Mouse (Mus musculus): Measurements from ENCODE around the gene Kcnj12.

The Kcnj12 gene

DNA sequence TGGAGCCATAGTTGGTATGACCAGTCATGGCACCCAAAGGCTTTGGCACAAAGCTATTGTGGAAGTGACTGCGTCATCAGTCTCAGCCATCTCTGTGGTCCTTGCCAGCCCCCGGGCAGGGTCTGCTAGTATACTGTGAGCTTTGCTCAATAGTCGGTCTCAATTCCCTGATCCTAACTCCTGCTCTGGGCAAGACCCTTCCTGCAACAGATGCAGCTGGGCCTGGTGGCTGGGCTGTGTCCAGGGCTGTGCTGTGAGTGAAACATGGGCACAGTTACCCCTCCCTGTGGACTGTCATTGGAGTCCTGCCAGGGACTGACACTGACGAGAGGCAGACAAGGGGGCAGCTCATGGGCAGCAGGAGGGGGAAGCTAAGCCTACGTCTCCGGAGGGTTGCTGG lies 2.6 kb downstream of the Kcnj12 start:
- DNase-seq (ENCODE audit: low spot score in 2 of 2), result no peak

DNA sequence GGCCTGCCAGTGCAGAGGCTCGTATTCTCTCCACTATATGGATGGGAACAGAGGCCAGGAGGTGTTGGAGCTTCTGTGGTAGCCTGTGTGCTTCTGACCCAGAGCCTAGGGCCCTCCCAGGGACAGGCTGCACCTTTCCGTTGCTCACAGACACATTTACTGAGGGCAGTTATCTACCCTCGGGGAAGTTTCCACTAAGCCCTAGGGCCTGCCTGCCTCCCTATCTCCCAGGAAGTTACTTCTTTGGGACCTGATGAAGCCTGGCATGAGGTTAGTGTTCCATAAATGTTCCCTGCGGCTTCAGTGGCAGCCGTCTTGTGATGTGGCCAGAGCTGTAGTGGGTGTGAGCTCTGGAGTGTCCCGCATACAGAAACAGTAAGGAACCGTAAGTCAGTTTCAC lies 3.2 kb downstream of the Kcnj12 start:
- no peak for DNase-seq (ENCODE audit: low spot score in 2 of 2)

DNA sequence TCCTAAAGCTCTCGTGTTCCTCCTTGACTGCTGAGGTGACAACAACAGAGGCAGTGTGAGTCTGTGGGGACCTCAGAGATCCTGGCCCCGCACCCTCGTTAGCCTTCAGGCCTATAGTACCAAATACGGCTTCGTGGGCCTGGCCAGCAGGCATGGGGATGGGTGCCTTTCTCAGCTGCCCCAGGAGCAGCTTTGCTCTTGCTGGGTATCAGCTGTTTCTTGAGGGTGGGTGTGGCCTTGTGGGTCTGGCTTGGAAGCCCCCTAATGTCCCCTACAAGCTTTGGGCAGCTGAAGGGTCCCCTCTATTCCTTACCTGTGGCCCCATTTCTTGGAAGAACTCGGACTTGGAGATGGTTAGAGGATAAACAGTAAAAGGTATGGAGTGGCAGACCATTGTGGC lies 4.0 kb downstream of the Kcnj12 start:
- no peak for DNase-seq (ENCODE audit: low spot score in 2 of 2)

DNA sequence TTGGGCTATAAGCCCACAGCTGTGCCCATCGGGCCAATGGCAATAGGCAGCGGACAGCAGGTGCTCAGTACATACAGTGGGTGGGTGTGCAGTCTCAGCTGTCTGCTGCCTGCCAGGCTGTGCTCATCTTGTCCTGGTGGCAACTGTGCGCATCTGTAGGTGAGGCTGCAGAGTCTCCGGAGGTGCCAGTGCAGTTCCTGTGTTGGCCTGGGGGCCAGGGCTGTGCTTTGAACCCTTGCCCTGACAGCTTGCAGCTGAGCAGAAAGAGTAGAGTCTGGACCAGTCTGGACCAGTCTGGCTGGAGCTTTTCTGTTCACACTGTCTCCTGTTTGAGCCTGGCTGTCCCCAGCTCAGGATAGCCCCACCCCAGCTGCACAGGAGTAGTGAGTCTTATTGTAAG lies 4.8 kb downstream of the Kcnj12 start:
- DNase-seq (ENCODE audit: low spot score in 2 of 2), result no peak

DNA sequence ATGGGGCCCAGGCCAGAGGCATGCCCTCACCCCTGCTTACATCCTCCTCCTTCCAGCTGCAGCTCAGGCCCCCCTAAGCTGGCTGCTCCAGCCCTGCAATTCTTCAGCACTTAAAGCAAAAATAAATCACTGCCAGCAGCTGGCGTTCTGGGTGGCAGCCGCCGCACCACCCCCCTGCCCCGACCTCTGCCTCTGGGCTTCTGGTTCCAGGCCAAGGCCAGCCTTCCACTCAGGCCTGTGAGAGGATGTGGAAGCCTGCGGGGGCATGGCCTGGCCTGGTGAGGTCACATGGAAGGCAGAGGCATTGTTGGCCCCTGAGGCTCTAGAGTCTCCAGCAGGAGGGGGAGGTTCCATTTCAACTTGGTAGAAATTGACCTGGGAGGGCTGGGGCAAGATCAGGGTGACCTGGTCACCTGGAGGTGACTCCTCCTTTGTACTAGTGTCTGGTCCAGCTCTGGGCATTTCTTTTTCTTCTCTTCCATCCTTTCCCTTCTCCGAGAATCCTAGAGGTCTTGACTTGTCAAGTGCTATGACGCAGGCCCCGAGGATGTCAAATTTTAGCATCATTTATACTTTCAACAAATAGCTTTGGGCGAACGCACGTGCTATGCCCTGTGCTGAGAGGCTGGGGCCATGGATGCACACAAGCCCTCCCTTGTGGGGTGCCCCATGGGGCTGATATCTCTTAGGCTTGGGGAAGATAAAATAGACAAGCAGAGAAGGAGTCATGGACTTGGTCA lies 6.0 kb downstream of the Kcnj12 start:
- no peak for DNase-seq (ENCODE audit: low spot score in 2 of 2)

DNA sequence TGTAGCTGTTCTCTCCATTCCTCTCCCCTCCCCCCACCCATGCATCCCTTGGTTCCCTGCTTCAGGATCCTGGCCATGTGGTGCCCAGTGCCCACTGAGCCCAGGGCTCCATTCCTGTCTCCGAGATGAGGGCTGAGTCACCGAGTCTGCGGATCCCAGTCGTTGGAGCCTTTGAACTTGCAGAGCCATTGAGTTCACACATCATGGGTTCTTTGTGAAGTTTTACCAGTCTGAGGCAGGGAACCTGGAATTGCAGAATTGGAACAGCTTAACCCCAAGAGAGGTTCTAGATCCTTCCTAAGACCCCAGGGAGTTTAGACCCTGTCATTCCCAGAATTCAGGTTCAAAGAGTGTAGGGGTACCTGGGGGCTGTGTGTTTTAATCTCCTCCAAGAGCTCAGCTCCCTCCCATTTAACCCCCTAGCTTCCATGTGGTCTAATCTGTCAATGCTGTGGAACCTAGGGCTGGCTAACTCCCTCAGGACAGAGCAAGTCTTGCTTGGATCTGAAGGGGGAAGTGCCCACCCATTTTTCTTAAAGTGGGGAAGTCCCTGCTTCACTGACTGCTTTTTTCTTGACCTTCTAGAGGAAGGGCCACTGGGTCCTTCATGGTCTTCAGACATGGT lies 6.9 kb downstream of the Kcnj12 start:
- DNase-seq (ENCODE audit: low spot score in 2 of 2), result no peak

DNA sequence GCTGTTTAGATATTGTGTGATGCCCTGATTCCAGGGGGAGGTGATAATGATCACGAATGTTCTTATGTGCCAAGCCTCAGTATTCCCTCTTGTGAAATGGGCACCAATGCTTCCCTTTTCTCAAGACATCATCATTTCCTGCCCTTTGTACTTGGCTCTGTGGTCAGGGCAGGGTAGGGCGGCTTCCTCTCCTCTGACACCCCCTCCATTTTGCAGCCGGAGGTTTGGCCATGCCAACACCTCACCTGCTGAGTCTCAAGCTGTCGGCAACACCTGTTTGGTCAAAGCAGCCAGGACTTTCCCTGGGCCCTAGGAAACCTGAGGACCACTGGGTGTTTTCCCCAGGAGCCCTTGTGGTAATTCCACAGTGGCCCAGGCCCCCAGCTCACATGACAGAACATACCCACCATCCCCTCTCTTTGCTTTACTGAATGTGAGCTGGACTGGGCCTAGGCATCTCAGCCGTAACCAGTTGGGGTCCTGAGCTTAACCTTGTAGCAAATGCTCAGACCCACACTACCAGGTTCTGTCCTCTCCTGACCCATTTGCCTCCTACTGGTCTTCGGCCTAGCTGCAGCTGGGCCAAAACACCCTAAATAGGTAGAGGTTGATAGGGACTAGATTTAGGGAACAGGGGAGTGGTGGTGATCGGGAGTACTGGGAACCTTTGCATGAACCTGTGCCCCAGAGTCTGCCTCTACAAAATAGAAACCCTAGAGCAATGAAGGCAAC lies 7.7 kb downstream of the Kcnj12 start:
- no peak for DNase-seq (ENCODE audit: low spot score in 2 of 2)

DNA sequence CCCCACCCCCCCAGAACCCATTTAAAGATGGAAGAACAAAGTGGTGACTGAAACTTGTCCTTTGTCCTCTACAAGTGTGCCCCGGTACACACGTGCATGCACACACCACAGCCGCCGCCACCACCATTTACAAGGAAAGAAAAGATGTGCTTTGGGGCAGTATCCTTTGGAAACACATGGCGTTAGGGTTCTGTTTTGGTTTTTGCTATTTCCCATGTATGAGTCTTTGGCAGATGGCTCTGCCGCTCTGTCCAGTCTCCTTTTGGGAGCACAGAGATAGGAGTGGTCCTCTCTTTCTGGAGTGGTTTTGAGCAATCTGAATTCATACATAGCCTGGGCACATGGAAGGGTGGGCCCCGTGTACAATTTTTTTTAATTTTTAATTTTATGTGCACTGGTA lies 8.8 kb downstream of the Kcnj12 start:
- DNase-seq (ENCODE audit: low spot score in 2 of 2), result no peak

DNA sequence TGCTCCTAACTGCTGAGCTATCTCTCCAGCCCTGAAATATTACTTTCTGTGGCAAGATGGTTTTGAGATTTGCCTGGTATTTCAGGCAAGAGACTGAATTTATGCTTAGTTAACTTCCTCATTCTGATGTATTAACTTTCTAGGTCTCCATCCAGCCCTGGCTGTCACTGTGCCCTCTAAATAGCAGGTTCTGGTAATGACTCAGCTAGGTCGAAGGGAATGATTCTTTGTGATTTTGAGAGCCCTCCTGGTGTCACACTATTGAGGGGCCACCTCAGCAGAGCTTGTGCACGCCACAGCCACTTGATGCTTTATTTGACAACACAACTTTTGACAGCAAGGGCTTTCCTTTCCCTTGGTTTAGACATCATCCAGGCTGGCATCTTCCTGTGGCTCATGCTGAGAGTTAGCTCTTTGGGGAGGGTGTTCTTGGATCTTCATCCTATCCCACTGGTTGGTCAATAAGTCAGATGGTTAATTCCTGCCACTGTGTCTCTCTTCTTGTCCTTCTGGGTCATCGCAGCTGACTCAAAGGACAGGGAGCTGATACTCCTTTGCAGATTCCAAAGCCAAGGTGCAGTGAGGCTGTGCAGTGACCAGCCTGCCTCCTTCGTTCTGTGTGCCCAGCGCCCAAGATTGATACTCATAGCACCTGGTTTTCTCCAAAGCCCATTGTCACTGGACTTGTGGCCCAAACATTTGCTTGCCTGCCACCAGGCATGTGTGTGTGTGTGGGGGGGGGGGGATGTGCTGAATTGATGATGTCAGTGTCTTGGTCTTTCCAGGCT lies 9.5 kb downstream of the Kcnj12 start:
- no peak for DNase-seq (ENCODE audit: low spot score in 2 of 2)

DNA sequence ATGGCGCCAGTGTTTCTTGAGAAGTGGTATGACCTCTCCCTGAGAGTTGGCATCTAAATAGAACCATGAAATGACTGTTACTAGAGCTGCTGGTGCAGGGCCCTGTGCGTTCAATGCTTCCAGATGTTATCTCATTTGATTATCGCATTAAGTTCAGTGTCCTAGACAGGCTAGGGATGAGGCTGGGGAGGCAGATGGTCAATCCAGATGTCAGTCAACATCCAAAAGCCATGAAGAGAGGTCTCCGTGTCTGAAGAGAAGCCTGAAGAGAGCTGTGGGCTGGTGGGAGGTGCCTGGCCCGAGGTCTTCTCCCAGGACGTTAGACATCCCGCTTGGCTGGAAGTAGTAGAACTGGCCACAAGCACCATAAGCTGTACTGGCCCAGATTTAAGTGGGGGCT lies 10.1 kb downstream of the Kcnj12 start:
- no peak for DNase-seq (ENCODE audit: low spot score in 2 of 2)

DNA sequence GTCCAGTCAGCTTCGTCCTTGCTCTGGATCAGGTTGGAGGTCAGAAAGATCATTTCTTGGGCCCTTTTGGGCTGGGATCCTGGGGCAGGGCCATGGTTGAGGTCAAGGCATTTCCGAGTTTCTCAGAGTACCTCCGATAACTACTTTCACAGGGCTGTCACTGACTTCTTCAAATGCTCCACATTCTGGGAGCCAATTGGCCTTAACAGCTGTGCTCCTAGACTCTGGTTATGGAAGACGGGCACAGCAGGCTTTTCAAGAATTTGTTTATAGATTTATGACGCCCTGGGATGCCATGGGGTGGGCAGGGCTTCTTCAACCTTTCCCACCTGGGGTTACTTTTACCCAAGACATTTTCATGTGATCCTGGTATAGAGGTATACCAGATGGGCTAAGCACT lies 10.8 kb downstream of the Kcnj12 start:
- no peak for DNase-seq (ENCODE audit: low spot score in 2 of 2)

DNA sequence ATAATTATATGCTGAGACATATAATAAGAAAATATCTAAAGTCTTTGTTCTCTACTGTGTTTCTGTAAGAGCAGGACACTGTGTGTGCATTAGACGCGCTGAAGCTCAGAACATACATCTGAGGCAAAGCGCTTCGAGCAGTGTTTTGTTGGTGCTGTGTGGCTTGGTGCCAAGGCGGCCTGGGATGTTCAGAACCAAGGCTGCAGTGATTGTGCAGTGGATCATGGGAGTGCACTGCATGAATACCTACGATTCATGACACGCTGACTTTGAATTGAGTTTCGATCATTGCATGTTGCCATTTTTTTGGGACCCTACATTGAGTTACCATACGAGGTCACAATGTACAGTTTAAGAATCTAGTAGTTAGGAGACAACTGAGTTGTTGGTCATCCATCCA lies 14.3 kb downstream of the Kcnj12 start:
- DNase-seq (ENCODE audit: low spot score in 2 of 2), result no peak

DNA sequence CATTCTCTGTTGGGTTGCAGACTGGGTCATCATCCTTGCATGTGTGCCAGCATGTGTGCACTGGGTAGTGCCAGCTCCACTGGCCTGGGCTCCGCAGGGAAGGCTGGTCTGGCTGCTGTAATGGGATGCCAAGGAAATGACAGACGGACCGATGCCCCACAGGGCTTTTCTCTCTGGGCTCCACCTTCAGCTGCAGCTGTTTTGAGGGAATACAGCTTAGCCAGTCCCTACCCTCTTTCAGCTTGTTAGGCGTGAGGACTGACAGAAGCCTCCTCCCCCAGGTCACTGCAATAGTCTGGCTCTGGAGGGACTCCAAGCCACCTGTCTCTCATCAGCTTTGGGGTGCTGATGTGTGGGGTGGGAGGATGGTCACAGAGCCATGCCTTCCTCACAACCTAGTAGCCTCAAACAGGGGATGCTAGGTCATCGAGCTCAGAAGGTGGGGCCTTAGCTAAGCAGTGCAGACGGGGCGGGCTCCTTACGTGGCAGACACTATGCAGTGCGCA lies 16.0 kb downstream of the Kcnj12 start:
- no peak for DNase-seq (ENCODE audit: low spot score in 2 of 2)

DNA sequence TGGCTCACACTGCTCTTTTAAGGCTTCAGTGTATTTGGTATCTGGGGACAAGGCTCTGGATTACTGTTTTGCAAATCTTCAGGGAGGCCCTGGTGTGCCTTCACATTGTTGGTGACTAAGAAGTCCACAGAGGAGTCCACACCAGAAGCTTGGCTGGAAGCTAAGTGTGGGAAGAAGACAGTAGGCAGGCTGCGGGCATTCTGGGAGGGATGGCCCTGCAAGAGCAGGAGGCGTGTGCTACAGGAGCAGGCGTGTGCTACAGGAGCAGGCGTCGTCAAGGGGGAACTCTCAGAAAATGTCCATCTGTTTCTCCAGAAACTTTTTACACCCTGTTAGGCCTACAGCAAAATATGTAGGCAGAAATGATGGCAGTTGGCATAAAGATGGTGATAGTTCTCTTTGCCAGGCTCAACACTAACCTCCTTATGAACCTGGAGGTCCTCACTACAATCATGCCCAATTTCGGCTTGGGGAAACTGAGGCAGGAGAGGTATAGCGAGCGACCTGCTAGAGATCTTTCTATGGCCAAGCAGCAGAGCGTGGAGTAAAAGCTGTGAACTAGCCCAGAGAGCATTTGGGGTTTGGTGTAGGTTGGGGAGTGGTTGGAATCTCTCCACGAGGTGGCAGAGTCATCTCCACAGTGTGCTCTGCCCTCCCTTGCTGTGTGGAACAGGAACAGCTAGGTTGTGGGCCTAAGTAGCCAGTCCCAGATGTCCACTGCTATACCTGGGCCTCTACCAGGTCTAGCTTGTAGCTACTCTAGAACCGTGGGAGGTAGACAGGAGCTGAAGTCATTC lies 18.7 kb downstream of the Kcnj12 start:
- no peak for DNase-seq (ENCODE audit: low spot score in 2 of 2)

DNA sequence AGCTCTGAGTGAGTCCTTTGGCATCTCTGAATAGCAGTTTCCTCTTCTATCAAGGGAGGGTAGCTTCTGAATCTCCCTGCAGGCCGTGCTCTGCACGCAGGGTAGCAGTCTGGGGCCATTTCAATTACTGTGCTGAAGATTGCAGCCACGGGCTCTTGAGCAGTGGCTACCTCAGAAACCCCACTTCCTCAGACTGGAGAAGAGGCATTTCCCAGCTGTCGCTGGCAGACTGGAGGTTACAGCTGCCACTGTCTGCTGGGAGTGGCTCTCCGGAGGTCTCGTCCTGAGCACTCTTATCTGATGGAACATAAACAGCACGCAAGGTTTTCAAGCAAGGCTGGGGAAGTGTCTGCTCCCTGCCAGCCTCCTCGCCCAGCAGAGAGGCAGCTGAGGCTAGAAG lies 20.2 kb downstream of the Kcnj12 start:
- DNase-seq (ENCODE audit: low spot score in 2 of 2), result no peak

DNA sequence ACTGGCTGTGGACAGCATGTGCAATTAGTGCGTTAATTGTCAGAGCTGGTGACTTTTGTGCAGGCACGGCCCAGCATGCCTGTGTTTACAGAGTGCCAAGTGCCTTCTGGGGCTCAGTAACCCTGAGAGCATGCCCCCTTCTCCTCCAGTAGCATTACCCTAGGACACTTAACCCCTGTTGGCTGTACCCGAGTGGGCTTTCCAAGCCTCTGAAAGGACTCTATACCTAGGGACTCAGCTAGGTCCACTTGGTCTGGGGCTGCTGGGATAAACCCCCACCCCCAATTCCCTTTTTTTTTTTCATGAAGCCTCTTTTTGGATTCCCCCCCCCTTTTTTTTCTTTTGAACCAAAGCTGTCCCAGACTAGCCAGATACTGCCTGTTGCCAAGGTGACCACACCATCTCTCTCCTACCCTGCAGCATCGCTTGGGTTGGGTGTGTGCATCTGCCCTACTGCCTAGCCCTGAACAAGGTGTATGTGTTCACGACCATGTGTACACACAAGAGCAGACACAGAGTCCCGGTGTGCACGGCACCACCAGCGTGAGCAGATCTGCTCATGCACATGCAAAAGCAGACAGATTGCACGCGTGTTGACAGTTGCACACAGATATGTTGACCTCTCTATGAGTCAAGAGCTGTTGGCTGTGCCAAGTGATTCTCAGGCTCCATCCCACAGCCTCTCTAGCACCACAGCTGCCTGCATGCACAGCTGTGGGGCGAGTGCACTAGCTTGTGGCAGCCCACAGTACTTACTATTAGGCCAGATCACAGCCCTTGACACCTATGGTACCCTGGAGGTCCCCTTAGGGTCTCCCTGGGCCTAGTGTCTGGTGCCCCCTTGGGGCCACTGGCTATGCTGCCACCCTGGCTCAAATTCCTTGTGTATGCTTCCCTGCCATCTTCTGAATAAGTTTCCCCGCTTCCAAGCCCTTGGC lies 21.0 kb downstream of the Kcnj12 start:
- no peak for DNase-seq (ENCODE audit: low spot score in 2 of 2)

DNA sequence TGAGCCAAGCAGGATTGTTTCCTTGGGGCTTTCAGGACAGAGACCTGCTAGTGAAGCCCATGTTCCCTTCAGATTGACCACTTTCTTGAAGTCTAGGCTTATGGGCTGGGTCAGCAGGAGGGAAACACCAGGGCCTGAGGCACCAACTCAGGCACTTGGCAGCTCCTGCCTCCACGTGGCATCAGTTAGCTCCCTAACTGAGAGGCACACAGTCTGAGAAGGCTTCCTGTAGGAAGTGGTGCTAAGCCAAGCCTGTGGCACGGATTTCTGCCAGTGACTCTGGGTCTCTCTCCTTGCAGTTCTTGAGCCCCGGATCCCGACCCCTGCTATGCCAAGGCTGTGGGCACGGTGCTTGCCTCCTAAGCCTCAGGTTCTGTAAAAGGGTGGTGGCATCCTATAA lies 22.4 kb downstream of the Kcnj12 start:
- DNase-seq (ENCODE audit: low spot score in 2 of 2), result no peak

DNA sequence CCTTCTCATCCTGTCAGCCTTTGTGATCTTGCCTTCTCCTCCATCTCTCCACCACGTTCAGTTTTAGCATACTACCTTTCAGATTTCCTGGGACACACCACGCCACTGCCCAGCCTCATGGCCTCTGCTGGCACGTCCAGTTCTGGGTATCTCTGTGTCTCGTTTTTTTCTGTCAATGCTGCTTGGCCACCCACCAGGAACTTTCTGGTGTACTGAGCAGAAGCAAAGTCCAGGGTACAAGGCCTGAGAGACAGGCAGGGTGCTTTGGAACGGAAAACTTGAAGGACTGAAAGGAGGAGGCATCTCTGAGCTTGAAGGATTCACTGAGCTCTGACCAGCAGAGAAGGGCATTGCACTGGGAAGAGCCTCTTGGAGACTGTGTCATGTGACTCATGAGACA lies 25.1 kb downstream of the Kcnj12 start:
- DNase-seq (ENCODE audit: low spot score in 2 of 2), result no peak

DNA sequence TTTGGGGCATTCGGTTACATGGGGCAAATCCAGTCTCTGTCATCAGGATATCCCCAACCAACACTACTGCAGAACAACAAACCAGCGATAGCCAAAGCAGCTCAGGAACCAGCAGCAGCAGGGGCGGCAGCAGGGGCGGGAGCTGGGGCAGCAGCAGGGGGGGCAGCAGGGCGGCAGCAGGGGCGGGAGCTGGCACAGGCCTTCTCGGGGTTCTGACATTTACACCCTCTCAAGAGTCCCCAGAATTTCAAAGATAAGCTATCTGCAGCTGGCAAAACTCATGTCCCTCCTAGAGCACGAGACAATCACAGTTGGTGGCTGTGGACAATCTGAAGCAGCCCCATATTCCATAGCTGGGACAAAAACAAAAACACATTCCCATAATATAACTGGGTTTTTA lies 28.8 kb downstream of the Kcnj12 start:
- DNase-seq (ENCODE audit: low spot score in 2 of 2), result no peak

DNA sequence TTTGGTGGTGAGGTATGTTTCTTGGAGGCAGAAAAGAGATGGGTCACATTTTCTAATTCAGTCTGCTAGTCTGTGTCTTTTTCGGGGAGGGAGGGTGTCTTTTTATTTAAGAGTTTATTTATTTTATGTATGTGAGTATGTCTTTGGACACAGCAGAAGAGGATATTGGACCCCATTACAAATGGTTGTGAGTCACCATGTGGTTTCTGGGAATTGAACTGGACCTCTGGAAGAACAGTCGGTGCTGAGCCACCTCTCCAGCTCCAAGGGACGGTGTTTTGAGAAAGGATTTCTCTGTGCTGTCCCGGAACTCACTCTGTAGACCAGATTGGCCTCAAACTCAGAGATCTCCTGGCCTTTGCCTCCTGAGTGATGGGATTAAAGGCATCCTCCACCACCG lies 34.5 kb downstream of the Kcnj12 start:
- DNase-seq (ENCODE audit: low spot score in 2 of 2), result no peak

All from urinary bladder, postnatal 4 days (tissue).